ENCODE assay signal across 18 mouse cellular contexts in the genomic region with DNA sequence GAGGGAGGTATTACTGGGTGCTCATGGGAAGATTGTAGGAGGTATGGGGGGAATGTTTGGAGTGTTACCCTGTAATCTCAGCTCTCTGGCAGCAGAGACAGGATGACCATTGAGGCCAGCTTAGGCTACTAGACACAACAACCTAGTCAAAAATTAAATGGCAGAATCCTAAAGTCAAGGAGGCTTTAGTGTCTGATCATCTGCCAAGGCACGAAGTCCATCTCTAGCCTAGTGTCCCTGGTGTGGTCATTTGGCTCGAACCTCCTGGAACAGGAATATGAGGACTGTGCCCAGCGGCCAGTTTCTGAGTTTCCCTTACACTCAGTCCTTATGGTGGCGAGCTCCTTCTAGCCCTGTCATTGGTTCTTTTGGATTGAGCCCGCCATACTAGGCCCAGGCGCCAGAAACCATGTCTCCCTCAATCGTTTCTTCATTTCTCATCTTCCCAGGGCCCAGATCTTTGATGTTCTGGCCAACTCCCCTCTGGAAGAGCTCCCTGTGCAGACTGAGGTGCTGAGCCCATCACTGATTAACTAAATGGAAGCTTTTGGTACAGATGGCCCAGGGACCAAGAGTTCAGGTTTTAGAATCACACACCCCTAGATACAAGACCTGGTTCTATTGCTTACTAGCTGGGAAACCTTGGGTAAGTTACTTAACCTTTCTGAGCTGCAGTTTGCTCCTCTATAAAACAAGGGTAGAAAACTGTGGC. TPM values are rescaled to one million over a fixed set of nuclear protein-coding genes. Genes with fewer than 3 reads are reported as not detected.
DNase-seq lines count a peak whose midpoint lies in the region; ATAC-seq lines count a peak whose summit lies in the region.
"Had no signal": no experiment of that assay in that cellular context is flagged by ENCODE, and none has a peak within 500 bp of the region (broad histone marks: within the 10 kb centered on the region; RNA-seq: fewer than 3 reads in every experiment).

No protein-coding gene starts in this region.

- no peaks in the 10 kb centered on the region for H3K27me3 ChIP-seq in heart, embryonic 12.5 days (replicated peaks)
- H3K27me3 ChIP-seq in kidney, embryonic 16.5 days (ENCODE audit: insufficient read depth, low read length), result no peaks in the 10 kb centered on the region
- H3K27me3 ChIP-seq in liver, embryonic 16.5 days (ENCODE audit: control insufficient read depth, insufficient read depth, low read depth, low read length), result no peaks in the 10 kb centered on the region
- no peaks in the 10 kb centered on the region for H3K27me3 ChIP-seq in midbrain, embryonic 14.5 days (ENCODE audit: control insufficient read depth, insufficient read depth, low read length)
- H3K27me3 ChIP-seq: CH12.LX; hindbrain, embryonic 12.5 days; limb, embryonic 13.5 days; lung, embryonic 15.5 days had no signal

- H3K4me3 ChIP-seq in heart, embryonic 12.5 days, result no peak overlapping the region
- no peak overlapping the region for H3K4me3 ChIP-seq in kidney, embryonic 16.5 days (ENCODE audit: low read length)
- no peak overlapping the region for H3K4me3 ChIP-seq in liver, embryonic 16.5 days (ENCODE audit: low read depth, low read length)
- H3K4me3 ChIP-seq in midbrain, embryonic 14.5 days (replicated peaks; ENCODE audit: low read depth, low read length), result no peak overlapping the region
- H3K4me3 ChIP-seq: hindbrain, embryonic 12.5 days; limb, embryonic 13.5 days; lung, embryonic 15.5 days had no signal

- H3K27ac ChIP-seq in heart, embryonic 12.5 days (ENCODE audit: poor library complexity, severe bottlenecking), result peak overlapping the region; percentile 93
- H3K27ac ChIP-seq in kidney, embryonic 16.5 days (ENCODE audit: low read length), result no peak overlapping the region
- no peak overlapping the region for H3K27ac ChIP-seq in liver, embryonic 16.5 days (ENCODE audit: low read length)
- no peak overlapping the region for H3K27ac ChIP-seq in midbrain, embryonic 14.5 days (replicated peaks; ENCODE audit: low read depth, low read length)
- H3K27ac ChIP-seq: hindbrain, embryonic 12.5 days; limb, embryonic 13.5 days; lung, embryonic 15.5 days had no signal

- 0 out of 2 replicates have a peak overlapping the region, but pooled peaks have one; percentile 21 for H3K4me2 ChIP-seq in heart, embryonic 12.5 days
- H3K4me2 ChIP-seq in kidney, embryonic 16.5 days (replicated peaks; ENCODE audit: low read depth, low read length), result no peak overlapping the region
- H3K4me2 ChIP-seq in liver, embryonic 16.5 days (ENCODE audit: low read depth, low read length), result no peak overlapping the region
- H3K4me2 ChIP-seq in midbrain, embryonic 14.5 days (ENCODE audit: low read length), result no peak overlapping the region
- H3K4me2 ChIP-seq: hindbrain, embryonic 12.5 days; limb, embryonic 13.5 days; lung, embryonic 15.5 days had no signal

- no peak for DNase-seq in heart, postnatal 14 days
- peak; percentile 85 for DNase-seq in kidney, adult 8-10 months
- peak; percentile 13 to 18 for DNase-seq in heart, postnatal 10 days
- no peak for DNase-seq in midbrain, embryonic 14.5 days
- DNase-seq: cerebellum, adult 11 months; right cerebral cortex, postnatal 14 days; spleen, adult 18-20 months; thymus, postnatal 36 days had no signal

- intact Hi-C loops in heart, postnatal 14 days (cut with DNase I), result loop anchor here (5.0 kb wide), 1 partner anchor 40 kb away; no protein-coding TSS in a partner anchor
- intact Hi-C loops in heart, postnatal 10 days (cut with DNase I), result loop anchor here (2.0 kb wide), 1 partner anchor 45 kb away; no protein-coding TSS in a partner anchor

- no peak overlapping the region for H3K9ac ChIP-seq in heart, embryonic 12.5 days
- H3K9ac ChIP-seq in kidney, embryonic 16.5 days (replicated peaks; ENCODE audit: low read length), result no peak overlapping the region
- H3K9ac ChIP-seq in liver, embryonic 16.5 days (ENCODE audit: low read depth, low read length), result no peak overlapping the region
- H3K9ac ChIP-seq in midbrain, embryonic 14.5 days (replicated peaks; ENCODE audit: low read length), result no peak overlapping the region
- H3K9ac ChIP-seq: hindbrain, embryonic 12.5 days; limb, embryonic 13.5 days; lung, embryonic 15.5 days had no signal

- ATAC-seq in heart, embryonic 12.5 days (ENCODE audit: insufficient number of reproducible peaks, low FRiP score), result no peak
- ATAC-seq in kidney, embryonic 16.5 days (ENCODE audit: low FRiP score, low TSS enrichment), result no peak
- ATAC-seq in liver, embryonic 16.5 days (ENCODE audit: low read depth), result peak; percentile 58
- no peak for ATAC-seq in midbrain, embryonic 14.5 days (ENCODE audit: low FRiP score, low TSS enrichment)
- ATAC-seq: inflammation-experienced regulatory T-cells, adult 6 months had no signal

- WGBS in heart, embryonic 12.5 days, result 86% methylated on average over 7 of the region's 7 CpGs
- 94% methylated on average over 7 of the region's 7 CpGs for WGBS in kidney, embryonic 16.5 days
- 58% methylated on average over 7 of the region's 7 CpGs for WGBS in liver, embryonic 16.5 days (ENCODE audit: insufficient replicate concordance)
- 92% methylated on average over 7 of the region's 7 CpGs for WGBS in midbrain, embryonic 14.5 days

- peaks cover 38% of the 10 kb centered on the region for H3K4me1 ChIP-seq in heart, embryonic 12.5 days (replicated peaks)
- peaks cover 4% of the 10 kb centered on the region; the same call in 1 of the 2 replicates for H3K4me1 ChIP-seq in kidney, embryonic 16.5 days (ENCODE audit: insufficient read depth, low read length)
- no peaks in the 10 kb centered on the region for H3K4me1 ChIP-seq in liver, embryonic 16.5 days (ENCODE audit: control insufficient read depth, low read depth, low read length)
- no peaks in the 10 kb centered on the region for H3K4me1 ChIP-seq in midbrain, embryonic 14.5 days (ENCODE audit: control insufficient read depth, insufficient read depth, low read length)
- H3K4me1 ChIP-seq: hindbrain, embryonic 12.5 days had no signal

- 0 out of 2 replicates have a peak, but pooled peaks cover 3% of the 10 kb centered on the region for H3K9me3 ChIP-seq in heart, embryonic 12.5 days (replicated peaks)
- no peaks in the 10 kb centered on the region for H3K9me3 ChIP-seq in kidney, embryonic 16.5 days (ENCODE audit: low read length)
- H3K9me3 ChIP-seq in liver, embryonic 16.5 days (replicated peaks; ENCODE audit: control insufficient read depth, low read length), result no peaks in the 10 kb centered on the region
- no peaks in the 10 kb centered on the region for H3K9me3 ChIP-seq in midbrain, embryonic 14.5 days (ENCODE audit: control insufficient read depth, low read length)
- H3K9me3 ChIP-seq: hindbrain, embryonic 12.5 days; lung, embryonic 15.5 days had no signal

- H3K36me3 ChIP-seq in heart, embryonic 12.5 days, result no peaks in the 10 kb centered on the region
- H3K36me3 ChIP-seq in kidney, embryonic 16.5 days (ENCODE audit: insufficient read depth, low read length), result no peaks in the 10 kb centered on the region
- no peaks in the 10 kb centered on the region for H3K36me3 ChIP-seq in liver, embryonic 16.5 days (ENCODE audit: control insufficient read depth, insufficient read depth)
- no peaks in the 10 kb centered on the region for H3K36me3 ChIP-seq in midbrain, embryonic 14.5 days (ENCODE audit: control insufficient read depth, insufficient read depth, low read length)
- H3K36me3 ChIP-seq: hindbrain, embryonic 12.5 days; limb, embryonic 13.5 days; lung, embryonic 15.5 days had no signal

RNA-seq across cellular contexts. Expression of gene Slc13a4, which starts 10.3 kb away (rescaled TPM):
- polyA plus RNA-seq in heart, embryonic 12.5 days (2016; fragmentation: Nextera tagmentation; extraction: Ambion mirVana), result 2.1 and 2.4 TPM in 2 replicates
- total RNA-seq in heart, postnatal 14 days (2021), result under 1 TPM; 0.17 to 0.33 TPM
- polyA plus RNA-seq in kidney, embryonic 16.5 days (2015; fragmentation: Nextera tagmentation; extraction: Ambion mirVana), result 0.23 and 0.41 TPM in 2 replicates
- total RNA-seq in heart, postnatal 10 days (2021), result under 1 TPM; 0.12 TPM
- 0.04 TPM in 2 replicates for polyA plus RNA-seq in liver, embryonic 16.5 days (2015; fragmentation: Nextera tagmentation; extraction: Ambion mirVana)
- 0.19 and 3.3 TPM in 2 replicates for polyA plus RNA-seq in midbrain, embryonic 14.5 days (2014; fragmentation: Nextera tagmentation; extraction: Ambion mirVana)
- total RNA-seq: CH12.LX; MEL; neutrophil, adult 5-6 weeks had no signal

RNA-seq across cellular contexts. Expression of gene Fam180a, which starts 28.3 kb away (rescaled TPM):
- 0.10 and 0.50 TPM in 2 replicates for polyA plus RNA-seq in heart, embryonic 12.5 days (2016; fragmentation: Nextera tagmentation; extraction: Ambion mirVana)
- total RNA-seq in heart, postnatal 14 days (2021), result 1 to 10 TPM; 1.5 to 2.2 TPM
- polyA plus RNA-seq in kidney, embryonic 16.5 days (2015; fragmentation: Nextera tagmentation; extraction: Ambion mirVana), result 0.18 and 0.45 TPM in 2 replicates
- 1 to 10 TPM in 1 of 2 experiments, under 1 TPM in 1; 0.74 to 1.3 TPM for total RNA-seq in heart, postnatal 10 days (2021)
- 0.36 and 0.37 TPM in 2 replicates for polyA plus RNA-seq in liver, embryonic 16.5 days (2015; fragmentation: Nextera tagmentation; extraction: Ambion mirVana)
- 0.68 TPM in 1 of 2 replicates, not detected in the other for polyA plus RNA-seq in midbrain, embryonic 14.5 days (2014; fragmentation: Nextera tagmentation; extraction: Ambion mirVana)
- total RNA-seq: CH12.LX; MEL; neutrophil, adult 5-6 weeks had no signal
- polyA plus RNA-seq: inflammation-experienced regulatory T-cells, adult 6 months had no signal

Comparison
In these comparisons a context has a peak if more than half of its experiments do, and no peak if none do; other contexts are left out.
1. DNase-seq: peak in kidney, adult 8-10 months (2 of 2) and heart, postnatal 10 days (2 of 2); none in heart, postnatal 14 days (0 of 2) and midbrain, embryonic 14.5 days (single experiment).